Mouse (Mus musculus) hematopoietic stem cell, adult 5-6 weeks (primary cell): ENCODE results near the gene Syt1. TPM values are rescaled to one million over a fixed set of nuclear protein-coding genes. Genes with fewer than 3 reads are reported as not detected.

Experiments used
- ATAC-seq, 2 experiments: fragments of 125-278 bp in 1 of 2; replicated peaks in 1 of 2; 2 replicates each; pipeline ENCODE4 v1.8.0; 2016 to 2017; ENCODE audit warnings: inconsistent platforms in 2 of 2, mild to moderate bottlenecking in 2 of 2, moderate number of reproducible peaks in 2 of 2, low read depth in 1 of 2, moderate TSS enrichment in 1 of 2; ENCODE audit not compliant: low FRiP score in 2 of 2, poor library complexity in 2 of 2, severe bottlenecking in 2 of 2, insufficient read depth in 1 of 2, low TSS enrichment in 1 of 2
- total RNA-seq: library from RNA; stranded (forward); fragments of 172-1452, 232-1000 nt; gene quantifications from 2 replicates; pipeline ENCODE4 v1.2.3, GENCODE M21; 2017

Gene Syt1
- total RNA-seq, 1 experiment from 2014 or later: not detected

- no peak for ATAC-seq
Observed at GRCm38 (mm10) chr10:108572764-108573163, 438.0 kb downstream of the Syt1 start.

DNA sequence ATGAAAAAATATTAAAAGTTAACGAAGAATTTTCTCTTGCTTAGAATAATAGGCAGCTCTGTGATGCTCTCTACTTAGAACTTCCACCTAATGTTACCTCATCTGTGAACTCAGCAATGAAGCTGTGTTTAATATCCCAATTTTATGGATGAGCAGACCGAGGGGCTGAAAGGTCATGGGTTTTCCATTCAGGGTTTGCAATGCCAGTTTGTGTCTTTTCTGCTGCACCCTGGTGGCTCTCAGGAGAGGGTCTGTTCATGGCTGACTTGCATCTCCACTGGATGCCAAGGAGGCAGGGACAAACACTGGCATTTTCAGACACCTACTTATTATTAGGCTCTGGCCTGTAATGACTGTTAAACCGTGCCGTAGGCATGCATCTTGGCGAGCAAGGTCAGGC is 439.7 kb downstream of the Syt1 start:
- no peak for ATAC-seq

DNA sequence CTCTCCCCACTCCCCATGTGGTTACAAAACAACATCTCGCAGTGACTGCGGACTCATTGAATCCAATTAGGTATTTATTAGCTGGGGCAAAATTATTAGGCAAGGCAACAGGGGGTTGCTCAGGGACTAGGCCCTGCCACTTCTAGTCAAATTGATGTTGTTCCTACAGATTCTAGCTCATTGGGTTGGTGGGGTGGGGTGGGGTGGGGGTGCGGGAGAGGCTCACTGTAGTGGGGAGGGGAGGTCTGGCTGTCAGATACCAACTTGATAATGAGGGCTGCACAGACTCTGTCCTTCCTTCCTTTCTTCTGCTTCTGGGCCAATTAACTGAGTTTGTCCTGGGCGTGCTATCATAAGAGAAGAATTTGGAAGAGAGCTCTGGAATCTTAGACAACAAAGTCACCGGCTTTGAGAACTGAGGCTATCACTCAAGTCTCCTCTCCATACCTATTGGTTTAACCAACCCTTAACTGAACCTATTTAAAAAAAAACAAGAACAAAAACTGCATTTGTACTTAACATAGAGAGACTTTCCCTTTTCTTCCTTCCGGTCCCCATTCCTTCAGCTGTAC is 441.1 kb downstream of the Syt1 start:
- ATAC-seq: no peak

DNA sequence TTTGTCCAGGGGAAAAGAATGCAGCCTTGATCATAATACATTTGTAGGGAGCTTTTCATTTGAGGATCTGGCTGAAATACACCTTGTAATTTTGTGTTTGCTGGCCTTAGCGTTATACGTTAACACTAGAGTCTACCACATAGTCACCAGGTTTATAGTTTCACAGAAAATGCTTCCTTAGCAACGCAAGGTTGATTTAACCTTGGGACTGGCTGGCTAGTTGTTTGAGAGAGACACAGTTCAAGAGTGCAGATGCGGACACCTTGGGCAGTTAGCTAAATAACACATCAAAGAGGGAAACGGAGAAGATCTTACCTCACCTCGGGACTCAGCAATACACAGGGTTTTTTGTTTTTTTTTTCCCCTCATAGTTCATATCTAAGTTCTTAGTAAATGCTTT is 441.9 kb downstream of the Syt1 start:
- no peak for ATAC-seq

- ATAC-seq: no peak
Observed at GRCm38 (mm10) chr10:108568136-108568535, 442.6 kb downstream of the Syt1 start.

GRCm38 (mm10) chr10:108567456-108567855 is 443.3 kb downstream of the Syt1 start:
- no peak for ATAC-seq

DNA sequence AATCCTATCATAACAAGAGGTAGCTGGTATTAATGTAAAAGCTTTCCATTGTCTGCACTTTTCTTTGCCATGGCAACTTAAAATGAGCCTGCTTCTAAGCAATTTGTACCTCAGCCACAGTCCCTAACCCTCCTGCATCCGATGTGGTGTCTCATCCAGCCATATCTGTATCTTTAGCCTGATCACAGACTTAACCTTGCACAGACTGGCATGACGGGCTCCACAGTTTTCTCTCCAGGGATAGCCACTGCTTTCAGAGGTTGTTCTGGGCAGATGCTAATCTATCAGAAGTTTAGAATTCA is 451.2 kb downstream of the Syt1 start:
- ATAC-seq: no peak

DNA sequence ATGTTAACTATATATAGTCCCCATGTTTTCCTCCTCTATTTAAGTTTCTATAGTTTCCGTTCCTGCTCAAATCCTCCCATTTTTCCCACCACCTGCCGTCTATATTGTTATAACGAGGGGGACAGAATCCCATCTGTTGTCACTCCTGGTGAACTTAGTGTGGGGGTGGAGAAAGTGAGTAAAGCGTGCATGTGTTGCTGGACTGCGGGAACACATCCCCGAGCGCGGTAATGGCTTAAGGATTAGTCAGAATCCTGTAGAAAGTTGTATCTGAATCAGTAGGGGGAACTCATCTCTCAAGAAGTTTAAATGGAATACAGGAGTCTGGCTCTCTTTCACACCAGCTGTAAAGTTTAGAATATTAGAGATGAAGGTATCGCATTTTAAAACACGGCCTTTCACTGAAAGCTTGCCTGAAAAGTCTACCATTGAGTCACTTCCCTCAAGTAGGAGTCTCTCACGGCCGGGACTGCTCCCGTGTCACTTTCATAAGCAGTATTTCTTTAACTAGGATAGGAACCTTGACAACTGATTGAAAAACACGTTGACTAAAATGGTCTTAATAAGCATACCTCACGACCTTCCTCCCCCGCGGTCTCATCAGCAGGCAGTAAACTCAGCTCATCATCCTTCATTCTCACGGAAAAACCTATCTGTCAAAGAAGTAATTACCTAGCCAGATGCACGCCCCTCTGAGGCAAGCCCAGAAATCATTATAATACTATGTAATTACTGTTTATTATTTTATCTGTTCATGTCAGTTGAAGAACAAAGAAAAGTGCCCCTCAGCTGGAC is 451.8 kb downstream of the Syt1 start:
- ATAC-seq: no peak

DNA sequence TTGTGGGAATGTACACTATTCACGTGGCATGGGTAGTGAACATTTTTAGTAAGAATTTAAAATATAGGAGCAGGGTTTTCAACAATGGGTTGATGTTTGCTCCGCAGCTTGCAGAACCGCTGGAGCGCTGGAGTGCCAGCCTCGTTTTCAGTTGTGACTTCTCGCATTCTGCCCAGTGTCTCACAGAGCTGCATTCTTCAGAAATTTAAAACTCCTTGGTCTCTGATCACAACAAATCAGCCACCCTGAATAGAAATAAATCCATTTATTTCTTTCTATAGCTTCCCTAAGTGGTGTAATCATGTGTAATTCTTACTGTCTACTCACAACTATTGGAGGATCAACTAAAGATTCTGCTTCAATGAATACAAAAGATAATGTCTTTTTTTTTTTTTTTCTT is 458.2 kb downstream of the Syt1 start:
- ATAC-seq: no peak

GRCm38 (mm10) chr10:108545715-108546114 is 465.1 kb downstream of the Syt1 start:
- no peak for ATAC-seq

DNA sequence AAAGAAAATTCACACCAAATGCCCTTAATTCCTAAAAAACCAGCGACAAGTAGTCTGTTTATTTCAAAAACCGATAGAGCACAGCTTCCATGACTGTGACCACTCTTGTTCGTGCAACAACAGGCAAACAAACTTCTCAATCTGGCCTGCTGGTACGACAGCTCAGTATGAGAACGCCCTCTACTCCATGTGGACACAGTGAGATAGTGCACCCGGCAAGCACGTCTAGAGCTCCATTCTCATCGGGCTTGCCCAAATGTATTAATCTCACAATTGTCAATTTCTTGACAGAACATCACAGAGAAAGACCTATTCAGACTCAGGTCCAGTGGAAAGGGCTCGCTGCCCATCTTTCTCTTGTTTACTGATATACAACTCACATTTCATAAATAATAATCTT is 469.2 kb downstream of the Syt1 start:
- ATAC-seq: no peak

- no peak for ATAC-seq
Observed at GRCm38 (mm10) chr10:108538546-108538945, 472.2 kb downstream of the Syt1 start.

- ATAC-seq: no peak
Observed at GRCm38 (mm10) chr10:108537641-108538040, 473.1 kb downstream of the Syt1 start.

- ATAC-seq: no peak
Observed at GRCm38 (mm10) chr10:108535922-108536321, 474.9 kb downstream of the Syt1 start.

- ATAC-seq: no peak
Observed at GRCm38 (mm10) chr10:108534112-108534511, 476.7 kb downstream of the Syt1 start.

GRCm38 (mm10) chr10:108532916-108533315 is 477.9 kb downstream of the Syt1 start:
- no peak for ATAC-seq

- no peak for ATAC-seq
Observed at GRCm38 (mm10) chr10:108532283-108532682, 478.5 kb downstream of the Syt1 start.

GRCm38 (mm10) chr10:108531641-108532040 is 479.1 kb downstream of the Syt1 start:
- ATAC-seq: no peak

DNA sequence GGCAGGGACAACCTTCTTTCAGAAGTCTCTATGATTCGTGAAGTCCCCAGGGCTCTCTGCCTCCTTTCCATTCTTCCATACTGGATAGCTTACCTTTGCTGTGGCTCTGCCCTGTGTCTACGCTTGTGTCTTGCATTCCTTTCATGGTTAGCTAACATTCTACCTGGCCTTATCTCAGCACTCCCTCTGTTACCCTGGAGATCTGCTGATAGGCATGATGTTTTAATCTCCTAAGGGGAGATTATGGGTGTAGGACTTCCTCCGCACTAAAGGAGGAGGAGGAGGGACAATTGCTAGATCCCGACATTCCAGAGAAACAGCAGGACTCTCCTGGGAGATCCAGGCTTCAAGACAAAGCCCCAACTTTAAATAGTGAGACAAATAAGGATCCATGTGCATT is 479.7 kb downstream of the Syt1 start:
- no peak for ATAC-seq
